Mouse (Mus musculus): ENCODE results near the gene Col26a1. TPM values are rescaled to one million over a fixed set of nuclear protein-coding genes. Genes with fewer than 3 reads are reported as not detected.

Col26a1 gene
- total and polyA plus RNA-seq, 2 experiments from 2014 or later, result 35.5 to 61.9 TPM

- WGBS, result 68% methylated on average over 10 of the region's 10 CpGs
Measured at GRCm38 (mm10) chr5:136869451-136870114, 13.4 kb downstream of the Col26a1 start.

GRCm38 (mm10) chr5:136867706-136868105 is 15.3 kb downstream of the Col26a1 start:
- no peak overlapping the region for H3K4me2 ChIP-seq (ENCODE audit: low read depth, low read length, poor library complexity, severe bottlenecking)
- no peak for TF ChIP-seq CTCF (IDR thresholded peaks at IDR 0.05)
- no peaks in the 10 kb centered on the region for H3K27me3 ChIP-seq (ENCODE audit: insufficient read depth, low read length)
- no peaks in the 10 kb centered on the region for H3K4me1 ChIP-seq (ENCODE audit: insufficient read depth, low read length)
- DNase-seq (ENCODE audit: low spot score) (no peak), ATAC-seq (ENCODE audit: low FRiP score) (no peak)
- H3K4me3 ChIP-seq (ENCODE audit: low read depth, low read length), result no peak overlapping the region
- WGBS, result 94% methylated on average over 5 of the region's 5 CpGs
- H3K27ac ChIP-seq (ENCODE audit: low read depth, low read length), result no peak overlapping the region
- H3K9ac ChIP-seq (replicated peaks; ENCODE audit: low read length, poor library complexity, severe bottlenecking), result no peak overlapping the region
- H3K36me3 ChIP-seq (ENCODE audit: insufficient read depth, low read length), result no peaks in the 10 kb centered on the region
- H3K9me3 ChIP-seq (ENCODE audit: low read length), result no peaks in the 10 kb centered on the region

More at GRCm38 (mm10) chr5:136869451-136870114, 13.4 kb downstream of the Col26a1 start:
- H3K4me2 ChIP-seq (ENCODE audit: low read depth, low read length, poor library complexity, severe bottlenecking), result no peak overlapping the region
- no peak for TF ChIP-seq CTCF (IDR thresholded peaks at IDR 0.05)
- H3K36me3 ChIP-seq (ENCODE audit: insufficient read depth, low read length), result no peaks in the 10 kb centered on the region
- no peaks in the 10 kb centered on the region for H3K4me1 ChIP-seq (ENCODE audit: insufficient read depth, low read length)
- no peaks in the 10 kb centered on the region for H3K27me3 ChIP-seq (ENCODE audit: insufficient read depth, low read length)
- H3K4me3 ChIP-seq (ENCODE audit: low read depth, low read length), result no peak overlapping the region
- no peak overlapping the region for H3K27ac ChIP-seq (ENCODE audit: low read depth, low read length)
- H3K9me3 ChIP-seq (ENCODE audit: low read length), result no peaks in the 10 kb centered on the region
- DNase-seq (ENCODE audit: low spot score), result no peak
- ATAC-seq (ENCODE audit: low FRiP score), result no peak
- no peak overlapping the region for H3K9ac ChIP-seq (replicated peaks; ENCODE audit: low read length, poor library complexity, severe bottlenecking)

GRCm38 (mm10) chr5:136863961-136864674 is 18.9 kb downstream of the Col26a1 start:
- H3K36me3 ChIP-seq (ENCODE audit: insufficient read depth, low read length), result no peaks in the 10 kb centered on the region
- no peaks in the 10 kb centered on the region for H3K9me3 ChIP-seq (ENCODE audit: low read length)
- no peak overlapping the region for H3K9ac ChIP-seq (replicated peaks; ENCODE audit: low read length, poor library complexity, severe bottlenecking)
- no peak for TF ChIP-seq CTCF (IDR thresholded peaks at IDR 0.05)
- 28% methylated on average over 14 of the region's 14 CpGs for WGBS
- no peak overlapping the region for H3K4me2 ChIP-seq (ENCODE audit: low read depth, low read length, poor library complexity, severe bottlenecking)
- DNase-seq (ENCODE audit: low spot score) (peak; percentile 66), ATAC-seq (ENCODE audit: low FRiP score) (no peak)
- no peak overlapping the region for H3K4me3 ChIP-seq (ENCODE audit: low read depth, low read length)
- peak overlapping the region; percentile 32; the same call in 1 of the 2 replicates for H3K27ac ChIP-seq (ENCODE audit: low read depth, low read length)
- 0 out of 2 replicates have a peak, but pooled peaks cover 3% of the 10 kb centered on the region for H3K27me3 ChIP-seq (ENCODE audit: insufficient read depth, low read length)
- 0 out of 2 replicates have a peak, but pooled peaks cover 3% of the 10 kb centered on the region for H3K4me1 ChIP-seq (ENCODE audit: insufficient read depth, low read length)

GRCm38 (mm10) chr5:136863276-136863675 is 19.7 kb downstream of the Col26a1 start:
- H3K4me3 ChIP-seq (ENCODE audit: low read depth, low read length), result no peak overlapping the region
- H3K27ac ChIP-seq (ENCODE audit: low read depth, low read length), result no peak overlapping the region
- 0 out of 2 replicates have a peak, but pooled peaks cover 3% of the 10 kb centered on the region for H3K4me1 ChIP-seq (ENCODE audit: insufficient read depth, low read length)
- no peaks in the 10 kb centered on the region for H3K36me3 ChIP-seq (ENCODE audit: insufficient read depth, low read length)
- H3K4me2 ChIP-seq (ENCODE audit: low read depth, low read length, poor library complexity, severe bottlenecking), result no peak overlapping the region
- TF ChIP-seq CTCF (IDR thresholded peaks at IDR 0.05), result no peak
- 63% methylated on average over 9 of the region's 9 CpGs for WGBS
- 0 out of 2 replicates have a peak, but pooled peaks cover 3% of the 10 kb centered on the region for H3K27me3 ChIP-seq (ENCODE audit: insufficient read depth, low read length)
- DNase-seq (ENCODE audit: low spot score) (no peak), ATAC-seq (ENCODE audit: low FRiP score) (no peak)
- H3K9me3 ChIP-seq (ENCODE audit: low read length), result no peaks in the 10 kb centered on the region
- H3K9ac ChIP-seq (replicated peaks; ENCODE audit: low read length, poor library complexity, severe bottlenecking), result no peak overlapping the region

- 0 out of 2 replicates have a peak, but pooled peaks cover 3% of the 10 kb centered on the region for H3K27me3 ChIP-seq (ENCODE audit: insufficient read depth, low read length)
- no peak for TF ChIP-seq CTCF (IDR thresholded peaks at IDR 0.05)
- H3K9me3 ChIP-seq (ENCODE audit: low read length), result no peaks in the 10 kb centered on the region
- no peak for DNase-seq (ENCODE audit: low spot score)
- no peak overlapping the region for H3K4me2 ChIP-seq (ENCODE audit: low read depth, low read length, poor library complexity, severe bottlenecking)
- no peak overlapping the region for H3K27ac ChIP-seq (ENCODE audit: low read depth, low read length)
- H3K9ac ChIP-seq (replicated peaks; ENCODE audit: low read length, poor library complexity, severe bottlenecking), result no peak overlapping the region
- WGBS, result 59% methylated on average over 4 of the region's 4 CpGs
- 0 out of 2 replicates have a peak, but pooled peaks cover 3% of the 10 kb centered on the region for H3K4me1 ChIP-seq (ENCODE audit: insufficient read depth, low read length)
- no peak overlapping the region for H3K4me3 ChIP-seq (ENCODE audit: low read depth, low read length)
- no peaks in the 10 kb centered on the region for H3K36me3 ChIP-seq (ENCODE audit: insufficient read depth, low read length)
- no peak for ATAC-seq (ENCODE audit: low FRiP score)
Measured at GRCm38 (mm10) chr5:136862806-136863205, 20.2 kb downstream of the Col26a1 start.

Measured in midbrain, postnatal 0 days (tissue).